Mouse (Mus musculus): Measurements from ENCODE around the gene Mdp1. TPM values are rescaled to one million over a fixed set of nuclear protein-coding genes. Genes with fewer than 3 reads are reported as not detected.

Gene Mdp1
- polyA plus RNA-seq, 1 experiment from 2014 or later, result 56.0 TPM

GRCm38 (mm10) chr14:55672741-55673060, 12.4 kb upstream of the Mdp1 start:
- Histone ChIP-seq H3K27ac (0 out of 2 replicates have a peak overlapping the region, but pooled peaks have one; percentile 95), H3K9ac (peak overlapping the region; percentile 58), H3K4me2 (peak overlapping the region; percentile 74), H3K4me1 (peaks cover 16% of the 10 kb centered on the region), H3K9me3 (no peaks in the 10 kb centered on the region), H3K4me3 (peak overlapping the region; percentile 83), H3K36me3 (peaks cover 38% of the 10 kb centered on the region), H3K27me3 (no peaks in the 10 kb centered on the region)
- ATAC-seq (ENCODE audit: insufficient number of reproducible peaks, low FRiP score, low TSS enrichment, low read depth), result no peak
- WGBS, result 75% methylated on average over 7 of the region's 7 CpGs

GRCm38 (mm10) chr14:55671833-55672740, 11.8 kb upstream of the Mdp1 start, which contains the start of the genes Gmpr2 and Nedd8:
Gene Gmpr2, plus strand, starts transcription at chr14:55671941.
Gene Nedd8, minus strand, starts transcription at chr14:55672124.
- Histone ChIP-seq H3K27ac (peak within 1 kb of the TSS; percentile 95), H3K4me3 (peak within 1 kb of the TSS; percentile 83), H3K4me1 (peaks cover 16% of the 10 kb centered on the region), H3K9ac (peak within 1 kb of the TSS; percentile 76), H3K9me3 (no peaks in the 10 kb centered on the region), H3K27me3 (no peaks in the 10 kb centered on the region), H3K36me3 (peaks cover 32% of the 10 kb centered on the region), H3K4me2 (peak within 1 kb of the TSS; percentile 74)
- under 1% methylated on average over 38 of the region's 38 CpGs for WGBS
- peak; percentile 96 for ATAC-seq (ENCODE audit: insufficient number of reproducible peaks, low FRiP score, low TSS enrichment, low read depth)

DNA sequence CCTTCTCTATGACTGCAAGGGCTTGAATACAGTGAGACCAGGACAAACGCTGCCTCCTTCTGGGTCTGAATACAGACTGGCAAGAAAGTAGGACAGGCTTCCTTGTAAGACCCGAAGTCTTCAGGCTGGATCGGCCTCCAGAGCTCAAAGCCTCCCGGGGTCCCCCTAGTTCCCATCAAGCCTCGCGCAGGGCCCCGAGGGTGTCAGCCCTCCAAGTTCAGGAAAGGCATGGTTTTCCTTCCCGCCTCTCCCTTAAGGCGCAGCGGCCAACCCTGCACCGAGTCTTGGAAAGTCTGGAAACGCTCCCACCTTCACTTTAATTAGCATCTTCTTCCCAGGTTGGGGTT, 11.2 kb upstream of the Mdp1 start:
- Histone ChIP-seq H3K27ac (peak overlapping the region; percentile 95), H3K36me3 (peaks cover 31% of the 10 kb centered on the region), H3K4me1 (peaks cover 16% of the 10 kb centered on the region), H3K9me3 (no peaks in the 10 kb centered on the region), H3K9ac (peak overlapping the region; percentile 76), H3K4me3 (peak overlapping the region; percentile 83), H3K27me3 (no peaks in the 10 kb centered on the region), H3K4me2 (peak overlapping the region; percentile 74)
- ATAC-seq (ENCODE audit: insufficient number of reproducible peaks, low FRiP score, low TSS enrichment, low read depth), result no peak
- whole genome bisulfite sequencing, result 0% methylated on average over 12 of the region's 12 CpGs

DNA sequence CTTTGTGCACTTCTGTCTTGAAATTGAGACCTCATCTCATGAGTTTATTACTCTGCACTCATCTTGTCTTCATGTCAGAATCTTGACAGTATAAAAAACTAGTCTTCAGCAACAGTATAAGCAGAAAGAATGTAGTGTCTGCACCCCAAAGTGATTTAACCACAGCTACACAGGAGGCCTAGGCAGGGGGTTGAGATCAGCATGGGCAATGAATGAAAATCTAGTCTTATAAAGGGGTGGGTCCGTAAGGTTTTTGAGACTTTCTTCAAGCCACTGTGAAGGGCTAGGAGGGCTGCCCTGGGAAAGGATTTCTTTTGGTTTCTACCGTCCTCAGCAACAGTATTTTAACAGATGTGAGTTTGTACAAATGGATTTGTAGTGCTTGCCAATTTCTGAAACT, 328 bp upstream of the Mdp1 start:
- H3K4me3 ChIP-seq, result peak overlapping the region; percentile 71
- no peaks in the 10 kb centered on the region for H3K9me3 ChIP-seq
- H3K9ac ChIP-seq, result no peak overlapping the region
- no peaks in the 10 kb centered on the region for H3K27me3 ChIP-seq
- H3K27ac ChIP-seq, result peak overlapping the region; percentile 59
- H3K4me2 ChIP-seq, result peak overlapping the region; percentile 54
- ATAC-seq (ENCODE audit: insufficient number of reproducible peaks, low FRiP score, low TSS enrichment, low read depth), result no peak
- peaks cover 13% of the 10 kb centered on the region for H3K4me1 ChIP-seq
- peaks cover 38% of the 10 kb centered on the region for H3K36me3 ChIP-seq
- 30% methylated on average over 2 of the region's 2 CpGs for WGBS

DNA sequence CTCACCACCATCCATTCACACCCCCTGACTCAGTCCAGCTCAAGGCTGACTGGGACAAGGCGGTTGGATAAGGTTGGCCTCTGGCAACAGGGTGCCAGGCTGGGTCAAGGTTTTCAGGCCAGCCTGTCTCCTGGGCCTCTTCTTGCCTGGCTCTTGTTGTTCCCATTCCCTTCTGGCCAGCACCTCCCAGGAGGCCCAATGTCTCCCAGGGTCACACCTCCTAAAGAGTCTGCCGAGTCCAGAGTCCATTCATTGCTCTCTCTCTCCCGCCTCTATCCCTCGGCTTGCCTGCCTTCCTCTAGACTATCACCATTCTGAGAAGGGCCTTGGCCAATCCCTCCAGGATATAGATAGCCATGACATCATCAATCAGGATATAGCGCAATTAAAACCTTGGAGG, 2.3 kb downstream of the Mdp1 start:
- Histone ChIP-seq H3K27ac (no peak overlapping the region), H3K27me3 (no peaks in the 10 kb centered on the region), H3K36me3 (peaks cover 27% of the 10 kb centered on the region), H3K4me2 (no peak overlapping the region), H3K9ac (no peak overlapping the region), H3K9me3 (no peaks in the 10 kb centered on the region), H3K4me1 (peaks cover 13% of the 10 kb centered on the region), H3K4me3 (no peak overlapping the region)
- WGBS, result 93% methylated on average over 5 of the region's 5 CpGs
- no peak for ATAC-seq (ENCODE audit: insufficient number of reproducible peaks, low FRiP score, low TSS enrichment, low read depth)

DNA sequence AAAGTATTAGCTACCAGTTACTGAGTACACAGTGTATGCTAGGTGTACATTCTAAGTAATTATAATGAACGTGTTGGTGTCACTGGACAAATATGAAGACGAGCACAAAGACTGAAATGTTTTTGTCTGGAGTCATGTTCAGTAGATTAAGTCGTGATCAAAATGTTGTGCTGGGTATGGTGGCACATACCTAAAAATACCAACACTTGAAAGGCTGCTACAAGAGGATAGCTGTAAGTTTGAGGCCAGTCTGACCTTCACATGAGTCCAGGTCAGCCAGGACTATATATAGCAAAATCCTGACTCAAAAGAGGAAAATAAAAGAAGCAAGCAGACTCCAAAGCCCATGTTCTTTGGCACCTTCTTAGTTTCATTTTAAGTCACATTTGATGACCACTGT, 3.4 kb downstream of the Mdp1 start:
- WGBS, result 85% methylated on average over 3 of the region's 3 CpGs
- no peak overlapping the region for H3K4me2 ChIP-seq
- H3K4me1 ChIP-seq, result peaks cover 16% of the 10 kb centered on the region
- H3K4me3 ChIP-seq, result no peak overlapping the region
- no peak overlapping the region for H3K9ac ChIP-seq
- no peaks in the 10 kb centered on the region for H3K9me3 ChIP-seq
- H3K27ac ChIP-seq, result no peak overlapping the region
- no peak for ATAC-seq (ENCODE audit: insufficient number of reproducible peaks, low FRiP score, low TSS enrichment, low read depth)
- peaks cover 18% of the 10 kb centered on the region for H3K36me3 ChIP-seq
- no peaks in the 10 kb centered on the region for H3K27me3 ChIP-seq

DNA sequence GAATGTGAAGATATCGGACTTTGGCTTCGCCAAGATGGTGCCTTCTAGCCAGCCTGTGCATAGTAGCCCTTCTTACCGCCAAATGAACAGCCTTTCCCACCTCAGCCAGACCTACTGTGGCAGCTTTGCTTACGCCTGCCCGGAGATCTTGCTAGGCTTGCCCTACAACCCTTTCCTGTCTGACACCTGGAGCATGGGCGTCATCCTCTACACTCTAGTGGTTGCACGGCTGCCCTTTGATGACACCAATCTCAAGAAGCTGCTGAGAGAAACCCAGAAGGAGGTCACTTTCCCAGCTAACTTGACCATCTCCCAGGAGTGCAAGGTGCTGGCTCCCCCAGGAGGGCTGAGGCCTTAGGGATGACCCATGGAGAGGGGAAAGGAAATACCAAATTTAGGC, 8.8 kb downstream of the Mdp1 start:
- H3K27me3 ChIP-seq, result no peaks in the 10 kb centered on the region
- H3K27ac ChIP-seq, result no peak overlapping the region
- no peak overlapping the region for H3K9ac ChIP-seq
- WGBS, result 76% methylated on average over 7 of the region's 7 CpGs
- H3K4me1 ChIP-seq, result 0 out of 2 replicates have a peak, but pooled peaks cover 3% of the 10 kb centered on the region
- ATAC-seq (ENCODE audit: insufficient number of reproducible peaks, low FRiP score, low TSS enrichment, low read depth), result no peak
- H3K36me3 ChIP-seq, result peaks cover 8% of the 10 kb centered on the region; the same call in 1 of the 2 replicates
- H3K9me3 ChIP-seq, result no peaks in the 10 kb centered on the region
- no peak overlapping the region for H3K4me3 ChIP-seq
- H3K4me2 ChIP-seq, result no peak overlapping the region

- no peak within 1 kb of the TSS for H3K9ac ChIP-seq
- WGBS, result 88% methylated on average over 2 of the region's 2 CpGs
Measured at GRCm38 (mm10) chr14:55649884-55650283, 10.4 kb downstream of the Mdp1 start, which contains the start of gene Tssk4. Gene Tssk4, plus strand, starts transcription at chr14:55650184.

DNA sequence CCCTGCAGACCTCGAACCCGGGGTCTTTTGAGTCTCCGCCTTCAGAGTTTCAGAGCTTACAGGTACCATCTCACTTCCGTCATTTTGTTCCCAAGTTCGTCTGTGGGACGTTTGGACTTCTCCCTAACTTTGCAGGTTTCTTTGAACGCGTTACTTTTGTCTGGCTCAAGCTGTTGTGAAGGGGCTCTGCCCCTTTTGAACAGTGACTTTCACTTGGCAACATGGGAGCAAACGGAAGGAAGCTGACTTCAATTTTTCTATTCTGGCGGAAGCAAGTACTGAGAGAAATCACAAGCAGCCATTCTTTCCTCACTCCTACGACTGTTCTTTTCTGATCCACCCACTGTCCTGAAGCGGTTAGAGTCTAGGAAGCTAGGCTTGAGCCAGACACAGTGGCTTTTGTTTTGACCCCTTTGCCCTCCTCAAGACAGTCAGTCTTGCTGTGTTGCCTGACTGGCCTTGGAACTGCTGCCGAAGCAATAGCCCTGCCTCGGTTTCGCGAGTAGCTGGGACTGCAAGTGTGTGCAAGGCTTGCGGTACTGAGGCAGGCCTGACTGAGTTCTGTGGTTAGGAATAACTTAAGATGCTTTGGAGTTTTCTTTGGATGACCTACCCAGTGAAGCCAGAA, 15.9 kb downstream of the Mdp1 start:
- WGBS, result 27% methylated on average over 17 of the region's 17 CpGs
- ATAC-seq (ENCODE audit: insufficient number of reproducible peaks, low FRiP score, low TSS enrichment, low read depth), result no peak
- H3K27ac ChIP-seq, result peak overlapping the region; percentile 96

More at GRCm38 (mm10) chr14:55649884-55650283, 10.4 kb downstream of the Mdp1 start, which contains the start of gene Tssk4:
- Histone ChIP-seq H3K27ac (no peak within 1 kb of the TSS), H3K4me2 (no peak within 1 kb of the TSS), H3K9me3 (no peaks in the 10 kb centered on the region), H3K36me3 (peaks cover 10% of the 10 kb centered on the region; the same call in 1 of the 2 replicates), H3K27me3 (no peaks in the 10 kb centered on the region), H3K4me3 (no peak within 1 kb of the TSS), H3K4me1 (peaks cover 6% of the 10 kb centered on the region)
- no peak for ATAC-seq (ENCODE audit: insufficient number of reproducible peaks, low FRiP score, low TSS enrichment, low read depth)

GRCm38 (mm10) chr14:55643060-55643907, 17.0 kb downstream of the Mdp1 start, which contains the start of gene Tm9sf1:
Gene Tm9sf1, minus strand, starts transcription at chr14:55643806.
- peak within 1 kb of the TSS; percentile 96 for H3K27ac ChIP-seq
- peaks cover 44% of the 10 kb centered on the region for H3K36me3 ChIP-seq
- peak within 1 kb of the TSS; percentile 98 for H3K9ac ChIP-seq
- peak within 1 kb of the TSS; percentile 71 for H3K4me2 ChIP-seq
- ATAC-seq (ENCODE audit: insufficient number of reproducible peaks, low FRiP score, low TSS enrichment, low read depth), result peak; percentile 80
- H3K4me3 ChIP-seq, result peak within 1 kb of the TSS; percentile 98
- H3K27me3 ChIP-seq, result no peaks in the 10 kb centered on the region
- H3K4me1 ChIP-seq, result peaks cover 23% of the 10 kb centered on the region
- H3K9me3 ChIP-seq, result no peaks in the 10 kb centered on the region
- WGBS, result under 1% methylated on average over 88 of the region's 89 CpGs

More for the DNA sequence above, 15.9 kb downstream of the Mdp1 start:
- Histone ChIP-seq H3K27me3 (no peaks in the 10 kb centered on the region), H3K4me3 (peak overlapping the region; percentile 98), H3K9ac (peak overlapping the region; percentile 98), H3K4me2 (peak overlapping the region; percentile 71), H3K9me3 (no peaks in the 10 kb centered on the region), H3K36me3 (peaks cover 35% of the 10 kb centered on the region), H3K4me1 (peaks cover 23% of the 10 kb centered on the region)

- peak overlapping the region; percentile 98 for H3K4me3 ChIP-seq
- H3K27ac ChIP-seq, result peak overlapping the region; percentile 96
- 0 out of 2 replicates have a peak, but pooled peaks have one; percentile 1 for ATAC-seq (ENCODE audit: insufficient number of reproducible peaks, low FRiP score, low TSS enrichment, low read depth)
- WGBS, result 22% methylated on average over 8 of the region's 8 CpGs
- peak overlapping the region; percentile 71 for H3K4me2 ChIP-seq
- no peaks in the 10 kb centered on the region for H3K9me3 ChIP-seq
- peak overlapping the region; percentile 98 for H3K9ac ChIP-seq
- H3K27me3 ChIP-seq, result no peaks in the 10 kb centered on the region
- peaks cover 50% of the 10 kb centered on the region for H3K36me3 ChIP-seq
- H3K4me1 ChIP-seq, result peaks cover 23% of the 10 kb centered on the region
Measured at GRCm38 (mm10) chr14:55642679-55643059, 17.6 kb downstream of the Mdp1 start.
